In the genomic region with DNA sequence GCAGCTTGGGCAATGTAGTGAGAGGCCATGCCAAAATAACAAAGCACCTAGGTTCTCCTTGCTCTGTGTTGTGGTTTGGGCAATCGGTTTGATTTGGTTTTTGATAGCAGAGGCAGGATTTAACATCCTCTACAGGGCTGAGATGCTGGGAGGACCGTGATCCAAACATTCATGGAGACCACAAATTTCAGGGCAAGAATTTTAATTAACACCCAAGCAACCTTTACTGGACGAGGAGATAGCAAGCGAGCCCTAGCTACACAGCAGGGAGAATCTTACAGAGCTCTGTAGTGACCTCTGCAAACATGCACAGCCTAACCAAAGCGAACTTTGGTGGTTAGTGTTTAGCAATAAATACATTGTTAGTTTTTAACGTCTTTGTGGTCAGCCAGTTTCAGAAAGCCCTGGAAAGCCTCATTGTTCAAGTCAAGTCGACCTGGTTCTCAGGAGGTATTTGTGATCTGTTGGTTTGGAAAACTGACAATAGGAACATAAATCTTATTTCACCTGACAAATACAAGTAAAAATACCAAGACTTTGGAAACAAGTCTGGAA, we compare ENCODE assay signal across 20 mouse cellular contexts.
"Had no signal": no experiment of that assay in that cellular context is flagged by ENCODE, and none has a peak within 500 bp of the region (broad histone marks: within the 10 kb centered on the region; RNA-seq: fewer than 3 reads in every experiment).

No protein-coding gene starts in this region.

- H3K27ac ChIP-seq: lung, embryonic 15.5 days; macrophage; midbrain, embryonic 10.5 days; midbrain, embryonic 12.5 days; midbrain, embryonic 15.5 days; neural tube, embryonic 13.5 days; neural tube, embryonic 15.5 days had no signal

- H3K9me3 ChIP-seq: lung, embryonic 15.5 days; midbrain, embryonic 10.5 days; midbrain, embryonic 12.5 days; midbrain, embryonic 15.5 days; neural tube, embryonic 13.5 days; neural tube, embryonic 15.5 days had no signal

- H3K27me3 ChIP-seq: lung, embryonic 15.5 days; midbrain, embryonic 12.5 days; midbrain, embryonic 15.5 days; neural tube, embryonic 13.5 days; neural tube, embryonic 15.5 days had no signal

- ATAC-seq: liver, postnatal 0 days; lung, postnatal 0 days; midbrain, embryonic 15.5 days had no signal

- H3K36me3 ChIP-seq: lung, embryonic 15.5 days; midbrain, embryonic 10.5 days; midbrain, embryonic 12.5 days; midbrain, embryonic 15.5 days; neural tube, embryonic 13.5 days; neural tube, embryonic 15.5 days had no signal

- H3K4me1 ChIP-seq: midbrain, embryonic 10.5 days; midbrain, embryonic 12.5 days; midbrain, embryonic 15.5 days; neural tube, embryonic 13.5 days; neural tube, embryonic 15.5 days had no signal

- H3K4me2 ChIP-seq: lung, embryonic 15.5 days; midbrain, embryonic 12.5 days; midbrain, embryonic 15.5 days; neural tube, embryonic 13.5 days; neural tube, embryonic 15.5 days had no signal

- H3K9ac ChIP-seq: liver, postnatal 0 days; lung, embryonic 15.5 days; midbrain, embryonic 12.5 days; midbrain, embryonic 15.5 days; neural tube, embryonic 13.5 days; neural tube, embryonic 15.5 days had no signal

- H3K4me3 ChIP-seq: lung, embryonic 15.5 days; midbrain, embryonic 10.5 days; midbrain, embryonic 12.5 days; midbrain, embryonic 15.5 days; neural tube, embryonic 13.5 days; neural tube, embryonic 15.5 days had no signal

- DNase-seq: liver, postnatal 0 days; lung, adult 2 months; lung, postnatal 14 days; lung, postnatal 36 days; retina, postnatal 1 day; right cerebral cortex, adult 18-20 months; right cerebral cortex, postnatal 25 days; right cerebral cortex, postnatal 4 days; spleen, adult 18-20 months; thymus, adult 18-20 months; thymus, postnatal 14 days; thymus, postnatal 36 days had no signal
